Mouse (Mus musculus): ENCODE measurements at regions not wholly inside any gene's neighbourhood (a gene's known extent, or its start where the extent isn't known, plus 50 kb on each side); places are given as distances from the start of the nearest gene placed in this dataset.

GRCm38 (mm10) chr6:98688624-98689023, 346.1 kb upstream of the Gm765 start:
- TF ChIP-seq POLR2A (IDR thresholded peaks at IDR 0.05; ENCODE audit: control insufficient read depth, low read depth, low read length) (no peak), CTCF (IDR thresholded peaks at IDR 0.05; ENCODE audit: control insufficient read depth, insufficient read depth, insufficient replicate concordance, low read depth, low read length) (no peak)

Data from testis, adult 2 months (tissue).